Mouse (Mus musculus) adrenal gland, postnatal 14 days (tissue): ENCODE measurements around the gene 1700015F17Rik. TPM values are rescaled to one million over a fixed set of nuclear protein-coding genes. Genes with fewer than 3 reads are reported as not detected.

Experiments used
- DNase-seq: peaks from one replicate; pipeline ENCODE4 v3.0.0; 2021; ENCODE audit warnings: mixed read lengths
- total RNA-seq: library from RNA; stranded (reverse); gene quantifications from 2 replicates; pipeline ENCODE4 v1.2.3, GENCODE M21; 2021

Gene 1700015F17Rik
- total RNA-seq, 1 experiment from 2014 or later: not detected

DNA sequence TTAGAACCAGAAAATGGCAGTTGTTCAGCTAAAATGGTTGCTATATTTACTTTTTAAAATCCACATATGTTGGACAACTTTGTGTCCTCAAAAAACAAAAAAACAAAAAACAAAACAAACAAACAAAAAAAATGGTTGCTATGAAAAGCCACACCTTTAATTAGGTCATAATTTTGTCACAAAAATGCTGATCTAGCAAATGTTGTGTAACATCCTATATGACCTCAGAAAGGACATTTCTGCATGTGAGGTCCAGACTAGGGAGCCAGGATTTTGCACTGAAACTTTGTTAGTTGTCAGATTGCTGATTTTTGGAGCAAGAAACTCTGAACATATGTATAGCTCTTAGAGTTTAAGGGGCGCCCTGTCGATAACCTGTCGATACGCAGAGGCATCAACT lies 55.9 kb downstream of the 1700015F17Rik start:
- no peak for DNase-seq

DNA sequence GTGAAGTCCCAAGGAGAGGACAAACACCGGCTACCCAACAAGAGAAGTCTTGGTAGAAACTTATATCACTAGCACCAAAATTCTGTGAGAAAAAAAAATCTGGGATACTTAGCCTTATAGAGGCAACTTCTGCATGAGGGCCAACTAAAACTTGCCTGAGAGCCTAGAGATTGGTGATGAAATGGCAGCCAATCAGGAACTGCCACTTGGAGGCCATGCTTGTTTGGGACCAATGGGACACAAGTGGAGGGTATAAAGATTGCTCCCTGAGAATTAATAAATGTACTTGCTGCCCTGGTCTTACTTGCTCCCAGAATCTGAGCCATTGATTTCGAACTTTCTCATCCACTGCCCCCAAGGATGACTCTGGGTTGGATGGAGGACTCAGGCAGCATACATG lies 57.5 kb downstream of the 1700015F17Rik start:
- DNase-seq: no peak

DNA sequence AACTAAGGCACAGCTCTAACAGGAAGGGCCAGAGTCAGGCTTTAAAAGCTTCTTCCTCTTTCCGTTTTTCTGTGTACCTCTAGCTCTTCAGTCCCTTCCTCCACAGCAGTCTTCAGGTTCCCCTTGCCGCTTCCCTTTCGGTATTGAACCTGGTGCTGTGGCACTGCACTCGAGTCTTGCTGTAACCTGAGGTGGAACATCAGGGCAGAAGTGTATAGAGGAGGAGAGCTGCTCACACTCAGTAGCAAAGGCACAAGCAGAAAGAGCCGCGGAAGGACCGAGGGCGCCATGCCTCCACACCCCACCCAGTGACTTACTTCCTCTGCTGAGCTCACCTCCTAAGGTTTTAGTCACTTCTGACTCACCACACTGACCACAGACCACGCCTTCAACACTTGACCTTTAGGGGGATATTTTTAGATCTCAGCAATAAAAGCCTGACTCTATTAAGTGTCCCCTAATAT lies 58.9 kb downstream of the 1700015F17Rik start, which contains the start of gene Cdk14:
Cdk14 (minus strand) TSS at position 321 of the 464 bp plus-strand sequence.
- peak; percentile 16 for DNase-seq

DNA sequence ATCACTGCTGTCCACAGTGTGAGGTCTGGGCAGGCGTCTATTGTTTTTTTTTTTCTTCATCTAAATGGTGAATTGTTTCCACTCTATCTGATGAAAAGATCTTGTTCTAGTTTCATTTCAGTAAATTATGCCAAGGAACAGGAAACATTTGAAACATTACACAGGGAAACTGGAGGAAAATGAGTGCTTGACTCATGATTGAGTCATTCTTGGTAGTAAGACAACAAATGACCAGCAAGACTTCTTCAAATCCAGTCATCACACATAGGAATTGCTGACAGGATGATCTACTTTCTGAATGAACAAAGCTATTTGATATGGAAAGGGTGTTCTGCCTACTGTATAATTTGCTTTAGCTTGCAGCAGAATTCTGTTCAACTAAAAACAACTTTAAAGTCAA lies 59.7 kb downstream of the 1700015F17Rik start:
- no peak for DNase-seq

DNA sequence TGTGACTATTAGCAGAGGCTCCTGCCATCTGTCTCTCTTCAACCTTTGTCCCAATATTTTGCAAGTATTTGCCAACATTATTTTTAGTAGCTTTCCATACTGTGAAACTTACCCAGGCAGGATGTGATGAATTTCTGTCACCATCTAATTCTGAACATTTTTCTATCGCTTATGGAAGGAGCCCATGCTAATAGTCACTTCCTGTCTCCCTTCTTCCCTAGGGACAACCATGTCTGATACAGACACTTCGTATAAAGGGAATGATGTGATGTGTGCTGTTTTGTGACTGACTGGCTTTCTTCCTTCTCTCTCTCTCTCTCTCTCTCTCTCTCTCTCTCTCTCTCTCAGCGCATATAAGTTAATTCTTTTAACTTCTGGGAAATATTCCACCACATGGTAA lies 64.1 kb downstream of the 1700015F17Rik start:
- DNase-seq: no peak

DNA sequence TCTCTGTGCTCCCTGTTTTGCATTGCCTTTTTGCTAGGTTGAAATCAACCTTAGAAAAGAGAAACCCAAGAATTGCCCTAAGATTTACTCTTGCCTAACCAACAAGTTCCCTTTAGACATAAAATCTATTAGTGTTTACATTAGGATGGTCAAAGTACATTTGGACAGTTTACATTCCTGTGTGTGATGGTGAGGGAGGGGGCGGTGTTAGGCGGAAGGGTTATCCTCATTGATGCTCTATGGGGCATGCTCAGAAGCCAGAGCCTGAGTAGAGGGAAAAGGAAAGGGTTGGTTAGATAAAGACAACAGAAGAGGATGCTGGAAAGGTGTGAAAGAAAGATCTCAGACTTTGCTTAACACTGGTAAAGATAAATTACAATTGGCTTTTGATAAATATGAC lies 67.1 kb downstream of the 1700015F17Rik start:
- no peak for DNase-seq

DNA sequence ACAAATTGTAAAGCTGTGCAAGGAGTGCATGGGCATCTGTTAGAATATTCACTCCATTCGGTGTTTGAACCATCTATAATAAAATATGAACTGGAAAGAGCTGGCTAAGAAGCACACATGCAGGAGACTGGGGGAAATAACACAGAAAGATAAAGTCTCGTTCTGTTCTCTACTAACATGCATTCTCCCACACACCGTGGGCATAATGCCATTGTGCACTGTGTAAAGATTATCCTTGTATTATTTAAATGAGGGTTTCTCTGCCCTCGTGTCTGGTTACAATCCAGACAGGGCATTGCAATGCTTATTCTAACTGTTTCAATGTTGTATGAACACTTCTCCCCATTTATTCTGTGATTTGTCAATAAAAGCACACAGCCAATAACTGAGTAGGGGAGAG lies 77.0 kb downstream of the 1700015F17Rik start:
- no peak for DNase-seq

DNA sequence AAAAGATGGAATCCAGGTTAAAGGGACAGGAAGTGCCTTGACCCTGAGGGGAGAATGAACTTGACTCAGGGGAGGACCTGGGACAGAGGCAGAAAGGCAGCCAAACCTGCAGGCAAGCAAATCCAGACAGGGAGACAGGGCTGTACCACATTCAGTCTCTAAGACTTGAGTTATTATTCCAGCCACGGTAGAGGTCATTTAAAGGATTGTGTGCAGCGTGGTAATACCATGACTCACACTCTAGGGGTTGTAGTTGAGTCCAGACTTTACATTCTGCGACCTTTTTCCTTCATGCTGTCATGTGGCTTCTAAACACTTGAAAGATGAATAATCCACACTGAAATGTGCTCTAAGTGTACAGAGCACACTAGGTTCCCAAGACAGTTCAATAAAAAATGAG lies 86.2 kb downstream of the 1700015F17Rik start:
- no peak for DNase-seq

Other genes starting within 250 kb of the 1700015F17Rik start
- 10.6 and 19.0 TPM in 2 replicates for gene Cdk14, start 58.8 kb downstream of the 1700015F17Rik start, total RNA-seq
- gene Cldn12, start 35.8 kb upstream of the 1700015F17Rik start, total RNA-seq: 20.4 and 21.3 TPM in 2 replicates
- gene Gtpbp10, start 80.4 kb upstream of the 1700015F17Rik start, total RNA-seq: 15.9 and 19.4 TPM in 2 replicates
- not detected in 2 replicates for gene Gm8773, start 94.7 kb upstream of the 1700015F17Rik start, total RNA-seq
- gene Cfap69, start 185.1 kb upstream of the 1700015F17Rik start, total RNA-seq: 6.8 TPM in 2 replicates
- 35.8 and 41.6 TPM in 2 replicates for gene Steap2, start 215.4 kb upstream of the 1700015F17Rik start, total RNA-seq